Mouse (Mus musculus): Measurements from ENCODE around the gene Wbp11. TPM values are rescaled to one million over a fixed set of nuclear protein-coding genes. Genes with fewer than 3 reads are reported as not detected.

Wbp11 gene
- total RNA-seq (2021), result 10 to 100 TPM; 64.9 to 69.1 TPM
- long read RNA-seq, experiment 1, transcript Wbp11-201 (12 exons, 2,739 nt), result major isoform, 97 of 120 reads
- long read RNA-seq, experiment 1, partial matches to known transcripts, result 8 of 120 reads
- long read RNA-seq, experiment 1, other reads (novel, unspliced or antisense), result 15 of 120 reads
- long read RNA-seq, experiment 2, transcript Wbp11-201 (12 exons, 2,739 nt), result major isoform, 95 of 124 reads
- long read RNA-seq, experiment 2, partial matches to known transcripts, result 11 of 124 reads
- long read RNA-seq, experiment 2, other reads (novel, unspliced or antisense), result 18 of 124 reads

DNA sequence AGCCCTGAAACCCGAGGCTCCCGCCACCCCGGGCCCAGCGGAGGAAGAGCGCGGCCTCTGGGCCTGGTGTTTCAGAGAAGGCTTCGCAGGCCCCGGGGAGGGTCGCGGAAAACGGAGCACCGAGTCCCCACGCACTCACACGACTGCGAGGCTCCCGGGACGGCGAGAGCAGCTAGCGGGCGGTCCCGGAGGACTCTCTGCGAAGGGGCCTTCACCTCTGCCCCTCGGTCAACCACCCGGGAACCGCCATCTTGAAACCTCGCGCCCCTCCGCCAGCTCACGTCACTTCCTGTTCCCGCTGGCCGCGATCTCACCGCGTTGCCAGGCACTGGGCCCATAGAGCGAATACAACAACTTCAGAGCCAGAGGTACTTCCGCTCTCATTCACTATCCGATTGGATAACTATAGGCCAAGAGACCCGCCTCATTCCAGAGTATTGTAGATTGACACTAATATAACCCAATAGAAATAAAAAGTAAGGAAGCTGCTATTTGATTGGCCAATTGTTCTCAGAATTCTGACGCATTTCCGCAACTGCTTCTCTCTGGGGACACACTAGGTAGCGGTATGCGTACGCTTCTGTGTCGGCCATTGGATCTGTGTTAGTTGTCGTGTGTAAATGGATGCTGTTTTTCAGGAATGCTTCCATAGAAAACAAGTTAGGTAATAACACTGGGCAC, at the start of gene Wbp11:
Gene Wbp11 (minus strand): TSS at position 353 of the 681 bp plus-strand sequence.
- peak; percentile 94 for DNase-seq

- DNase-seq, result peak; percentile 47
Measured at GRCm38 (mm10) chr6:136875670-136876069, 47.6 kb upstream of the Wbp11 start, which contains the start of gene Mgp. TSS of gene Mgp (minus strand) at chr6:136875823.

GRCm38 (mm10) chr6:136874599-136874998, 46.6 kb upstream of the Wbp11 start:
- DNase-seq, result no peak

DNA sequence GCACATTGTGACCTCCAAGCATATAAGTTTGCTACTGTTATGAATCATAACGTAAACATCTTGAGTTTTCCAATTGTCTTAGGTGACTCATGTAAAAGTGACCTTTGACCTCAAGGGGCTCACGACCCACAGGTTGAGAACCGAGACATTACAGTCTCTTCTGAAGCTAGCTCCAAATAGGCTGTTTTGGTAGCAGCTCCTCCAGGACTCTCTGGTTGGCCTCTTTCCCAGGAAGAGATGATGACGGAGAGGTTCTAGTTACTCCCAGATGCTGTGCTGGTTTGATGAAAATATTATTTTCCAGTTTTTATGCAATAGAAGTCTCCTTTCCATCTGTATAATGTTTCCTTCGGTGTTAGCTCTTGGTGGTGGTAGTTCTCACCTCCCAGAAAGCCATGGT, 40.9 kb upstream of the Wbp11 start:
- DNase-seq, result no peak

DNA sequence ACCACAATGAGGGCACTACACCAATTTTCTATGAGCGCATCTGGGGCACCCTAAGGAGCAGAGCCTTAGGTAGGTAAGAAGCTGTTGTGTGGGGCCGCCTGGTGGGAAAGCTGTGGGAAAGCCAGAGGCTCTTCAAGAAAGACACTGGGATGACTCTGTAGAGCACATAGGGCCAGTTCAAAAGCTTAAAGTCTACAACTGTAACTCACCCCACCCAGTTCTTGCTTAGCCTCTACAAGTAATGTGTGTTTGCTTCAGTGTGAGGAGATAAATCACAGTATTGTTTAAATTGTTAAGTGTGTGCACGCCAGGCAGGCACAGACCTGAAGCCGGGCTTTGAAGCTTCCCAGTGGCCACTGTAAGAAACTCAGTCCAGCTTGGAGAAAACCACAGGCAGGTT, 38.1 kb upstream of the Wbp11 start:
- DNase-seq, result no peak

DNA sequence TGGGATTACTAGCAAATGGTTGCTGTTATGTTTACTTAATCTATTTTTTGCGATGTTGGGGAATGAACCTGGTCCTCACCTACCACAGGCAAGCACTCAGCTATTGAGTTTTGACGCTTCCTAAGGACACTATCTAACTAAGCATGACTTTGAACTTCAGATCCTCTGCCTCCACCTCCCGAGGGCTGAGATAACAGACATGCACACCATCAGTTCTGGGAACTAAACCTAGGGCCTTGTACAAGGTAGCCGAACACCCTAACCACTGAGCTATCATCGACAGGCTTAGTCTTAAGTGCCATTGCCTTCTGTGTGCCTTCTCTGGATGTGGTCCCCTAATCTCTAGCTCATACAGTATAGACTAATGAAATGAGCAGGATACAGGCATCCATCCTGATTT, 37.3 kb upstream of the Wbp11 start:
- no peak for DNase-seq

- no peak for DNase-seq
Measured at GRCm38 (mm10) chr6:136861020-136861419, 33.0 kb upstream of the Wbp11 start.

DNA sequence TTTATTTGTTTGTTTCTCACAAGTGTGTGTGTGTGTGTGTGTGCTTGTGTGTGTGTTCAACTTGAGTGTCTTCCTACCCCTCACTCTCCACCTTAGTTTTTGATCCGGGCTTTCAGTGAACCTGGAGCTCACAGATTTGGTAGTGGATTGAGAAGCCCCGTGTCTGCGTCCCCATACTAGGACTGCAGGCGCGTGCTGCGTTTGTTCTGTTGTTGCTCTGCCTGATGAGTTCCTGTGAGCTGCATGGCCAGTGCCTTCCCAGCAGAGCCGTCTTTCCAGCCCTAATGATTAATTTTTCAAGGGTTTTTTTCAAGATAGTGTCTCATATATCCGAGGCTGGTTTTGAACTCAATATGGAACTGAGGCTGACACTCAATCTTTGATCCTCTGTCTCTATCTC, 30.4 kb upstream of the Wbp11 start:
- no peak for DNase-seq

- DNase-seq, result no peak
Measured at GRCm38 (mm10) chr6:136857873-136858260, 29.8 kb upstream of the Wbp11 start.

DNA sequence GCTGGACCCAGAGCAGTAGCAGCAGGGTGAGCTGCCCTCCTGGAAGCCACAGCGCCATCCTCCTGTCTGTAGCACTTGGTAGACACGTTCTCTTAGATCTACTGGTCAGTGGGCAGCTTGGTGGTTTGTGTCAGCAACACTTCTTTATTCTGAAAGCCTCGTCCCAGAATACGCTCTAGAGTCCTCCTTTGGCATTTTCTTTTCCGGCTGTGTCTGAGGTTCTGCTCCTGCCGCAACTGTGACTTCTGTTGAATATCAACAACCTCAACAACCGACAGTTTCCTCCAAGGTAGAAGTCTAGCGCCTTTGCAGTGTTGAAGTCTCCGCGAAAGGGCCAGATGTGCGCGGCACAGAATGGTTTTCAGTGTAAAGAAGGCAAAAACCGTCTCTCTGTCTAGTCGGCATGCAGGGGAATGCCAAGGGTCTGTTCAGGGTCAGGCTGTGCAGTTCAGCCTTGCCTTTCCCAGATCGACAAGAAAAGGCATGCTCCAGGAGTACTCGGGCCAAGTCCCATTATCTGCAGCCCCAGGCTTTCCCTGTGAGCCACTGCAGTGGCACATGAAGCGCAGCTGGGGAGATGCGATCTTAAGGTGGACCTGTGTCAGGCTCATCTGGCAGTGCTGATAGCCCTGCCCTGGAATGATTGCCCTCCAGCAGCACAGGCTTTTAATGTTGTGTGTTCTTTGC, 29.3 kb upstream of the Wbp11 start, which contains the start of gene Art4:
Gene Art4 (minus strand): TSS at position 548 of the 687 bp plus-strand sequence.
- no peak for DNase-seq

- no peak for DNase-seq
Measured at GRCm38 (mm10) chr6:136856071-136856636, 28.1 kb upstream of the Wbp11 start.

- DNase-seq, result no peak
Measured at GRCm38 (mm10) chr6:136855183-136855582, 27.1 kb upstream of the Wbp11 start.

GRCm38 (mm10) chr6:136854361-136854781, 26.3 kb upstream of the Wbp11 start:
- no peak for DNase-seq

- DNase-seq, result no peak
Measured at GRCm38 (mm10) chr6:136852762-136853161, 24.7 kb upstream of the Wbp11 start.

GRCm38 (mm10) chr6:136852348-136852747, 24.3 kb upstream of the Wbp11 start:
- DNase-seq, result no peak

GRCm38 (mm10) chr6:136850267-136850666, 22.2 kb upstream of the Wbp11 start:
- no peak for DNase-seq

GRCm38 (mm10) chr6:136848971-136849370, 20.9 kb upstream of the Wbp11 start:
- no peak for DNase-seq

- no peak for DNase-seq
Measured at GRCm38 (mm10) chr6:136848399-136848798, 20.4 kb upstream of the Wbp11 start.

DNA sequence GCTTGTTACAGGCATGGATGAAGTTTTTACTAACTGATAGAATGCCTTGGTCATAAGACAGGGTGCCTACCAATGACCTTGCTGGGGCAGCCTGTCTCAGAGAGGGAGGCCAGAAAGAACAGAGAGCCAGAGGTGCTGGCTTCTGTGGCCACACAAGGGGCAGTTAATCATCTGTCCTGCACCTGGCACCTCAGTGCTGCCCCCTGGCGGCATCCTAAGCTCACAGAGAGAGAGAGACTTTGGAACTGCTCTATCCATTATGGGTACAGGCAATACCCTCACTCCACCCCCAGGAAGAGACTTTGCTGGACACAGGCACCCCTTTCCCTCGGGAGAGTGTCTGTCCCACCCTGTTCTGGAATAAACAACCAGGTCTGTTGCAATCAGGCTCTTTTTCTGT, 19.8 kb upstream of the Wbp11 start:
- DNase-seq, result peak; percentile 70

DNA sequence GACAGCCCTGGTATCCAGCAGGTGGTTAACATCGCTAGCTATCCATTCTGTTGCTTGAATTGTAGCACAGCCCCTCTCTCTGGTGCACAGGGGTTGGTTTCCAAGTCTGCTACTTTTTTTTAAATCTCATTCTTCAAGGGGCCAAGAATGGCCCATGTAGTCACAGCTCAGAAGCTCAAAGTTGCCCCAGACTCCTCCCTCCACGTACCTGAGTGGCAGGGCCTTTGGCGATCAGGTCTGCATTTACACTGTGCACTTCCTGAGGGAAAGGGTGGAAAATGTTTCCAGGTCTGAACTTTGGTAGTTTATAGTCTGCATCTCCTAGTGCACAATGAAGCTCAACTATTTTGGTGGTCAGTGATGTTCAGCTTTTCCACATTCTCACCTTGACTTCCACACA, 19.2 kb upstream of the Wbp11 start:
- DNase-seq, result no peak

DNA sequence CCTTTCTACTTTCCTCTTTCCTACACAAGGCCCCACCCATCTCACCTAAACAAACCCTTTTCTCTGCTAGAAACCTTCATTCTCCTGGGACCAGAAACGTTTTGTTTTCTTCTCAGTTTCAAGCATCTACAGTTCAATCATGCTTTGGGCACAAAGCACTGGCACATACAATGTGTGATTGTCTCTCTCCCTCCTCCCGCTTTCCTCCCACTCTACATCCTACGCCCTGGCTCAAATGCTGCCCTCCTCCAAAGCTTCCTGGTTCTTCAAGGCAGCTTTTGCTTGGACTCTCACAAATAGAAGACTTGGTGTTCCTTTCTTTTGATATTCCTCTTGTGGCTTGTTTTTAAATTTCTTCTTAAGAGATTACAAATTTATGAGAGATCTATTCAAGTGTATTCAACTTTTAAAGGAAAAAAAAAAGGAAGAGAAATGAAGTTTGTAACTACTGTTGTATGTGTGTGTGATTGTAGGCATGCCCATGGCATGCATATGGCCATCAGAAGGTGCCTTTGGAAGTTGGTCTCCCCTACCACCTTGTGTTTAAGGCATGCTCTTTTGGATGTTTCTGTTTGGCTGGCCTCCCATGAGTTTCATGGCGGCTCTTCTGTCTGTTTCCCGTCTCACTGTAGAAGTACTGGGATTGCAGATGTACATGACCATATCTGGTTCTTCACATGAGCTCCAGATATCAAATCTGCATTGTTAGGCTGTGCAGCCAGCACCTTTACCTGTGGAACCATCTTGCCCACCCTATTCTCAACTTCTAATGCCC, 17.9 kb upstream of the Wbp11 start:
- no peak for DNase-seq

GRCm38 (mm10) chr6:136844903-136845302, 16.9 kb upstream of the Wbp11 start:
- DNase-seq, result no peak

All from gastrocnemius, postnatal 10 days (tissue).